Mouse (Mus musculus) neural tube, embryonic 15.5 days (tissue): ENCODE data around the gene Arfrp1. TPM values are rescaled to one million over a fixed set of nuclear protein-coding genes. Genes with fewer than 3 reads are reported as not detected.

ENCODE experiments used
- ATAC-seq: fragments of 200-750 bp; cut with Nextera tagmentation; 2 replicates; pipeline ENCODE4 v1.8.0; 2017; ENCODE audit warnings: mild to moderate bottlenecking, moderate TSS enrichment, moderate library complexity; ENCODE audit not compliant: low FRiP score
- H3K27ac ChIP-seq: fragments of 300-500 bp; sonication (generic); replicated peaks from 2 replicates; pipeline ENCODE4 v1.5.1; 2015; ENCODE audit warnings: mild to moderate bottlenecking, inconsistent platforms
- H3K27me3 ChIP-seq: fragments of 300-500 bp; sonication (generic); replicated peaks from 2 replicates; pipeline ENCODE4 v1.6.1; 2015; ENCODE audit warnings: inconsistent platforms
- H3K36me3 ChIP-seq: fragments of 300-500 bp; sonication (generic); 2 replicates; pipeline ENCODE4 v1.6.1; 2015; ENCODE audit warnings: inconsistent platforms
- H3K4me1 ChIP-seq: fragments of 300-500 bp; sonication (generic); 2 replicates; pipeline ENCODE4 v1.6.1; 2015; ENCODE audit warnings: inconsistent platforms
- H3K4me2 ChIP-seq: fragments of 300-500 bp; sonication (generic); 2 replicates; pipeline ENCODE4 v1.6.1; 2015; ENCODE audit warnings: inconsistent platforms, mild to moderate bottlenecking, moderate library complexity
- H3K4me3 ChIP-seq: fragments of 300-500 bp; sonication (generic); replicated peaks from 2 replicates; pipeline ENCODE4 v1.5.1; 2015; ENCODE audit warnings: mild to moderate bottlenecking, inconsistent platforms
- H3K9ac ChIP-seq: fragments of 300-500 bp; sonication (generic); replicated peaks from 2 replicates; pipeline ENCODE4 v1.6.1; 2015; ENCODE audit warnings: mild to moderate bottlenecking, inconsistent platforms
- H3K9me3 ChIP-seq: fragments of 300-500 bp; sonication (generic); replicated peaks from 2 replicates; pipeline ENCODE4 v1.6.1; 2016; ENCODE audit warnings: inconsistent platforms
- WGBS: fragments of 180-500 bp; shearing (Covaris S2); methylation state at CpG from one replicate; pipeline ENCODE4 v1.1.7; 2015; ENCODE audit warnings: mixed read lengths; 5-methylcytosine and 5-hydroxymethylcytosine counted together
- polyA plus RNA-seq: library from polyadenylated mRNA; unstranded; fragments of >200 nt; fragmentation: Nextera tagmentation; extraction: Ambion mirVana; gene quantifications from 2 replicates; pipeline ENCODE4 v1.2.1, GENCODE M21; 2015

The Arfrp1 gene
- polyA plus RNA-seq, 1 experiment from 2014 or later: 83.7 TPM

DNA sequence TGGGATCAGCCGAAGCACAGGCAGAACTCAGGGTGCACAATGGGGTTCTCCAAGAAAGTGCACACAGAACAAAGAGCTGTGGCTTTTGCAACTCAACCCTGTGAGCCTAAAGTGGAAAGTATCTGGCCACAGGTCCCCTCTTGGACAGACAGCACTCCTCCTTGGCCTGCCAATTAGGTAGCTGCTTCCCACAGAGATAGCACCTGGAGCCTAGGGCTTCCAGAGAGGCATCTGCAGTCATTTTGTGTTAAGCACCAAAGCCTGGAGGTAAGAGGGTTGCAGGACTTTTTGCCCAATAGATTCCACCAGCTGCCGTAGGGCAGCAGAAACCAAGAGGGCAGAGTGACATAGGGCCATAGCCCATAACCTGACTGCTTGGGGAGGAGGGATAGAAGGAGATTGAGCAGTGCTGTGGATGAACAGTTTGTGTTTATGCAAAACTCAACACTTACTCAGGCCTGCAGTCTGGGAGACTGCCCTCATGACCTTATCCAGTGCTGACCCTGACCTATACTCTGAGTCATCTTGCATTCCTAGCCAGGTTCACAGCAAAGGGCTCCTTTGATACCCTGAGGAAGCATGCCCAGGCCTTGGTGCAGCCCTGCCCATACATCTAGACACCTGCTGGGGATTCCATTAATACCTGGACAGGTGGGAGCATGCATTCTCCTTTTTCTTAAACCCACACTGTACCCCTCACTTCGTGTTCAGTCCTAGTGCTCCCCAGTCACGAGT lies 25.1 kb upstream of the Arfrp1 start:
- WGBS: 79% methylated on average over 4 of the region's 4 CpGs
- ATAC-seq: no peak
- H3K4me2 ChIP-seq: no peak overlapping the region
- no peak overlapping the region for H3K9ac ChIP-seq
- no peak overlapping the region for H3K27ac ChIP-seq
- H3K4me3 ChIP-seq: no peak overlapping the region
- no peaks in the 10 kb centered on the region for H3K27me3 ChIP-seq
- no peaks in the 10 kb centered on the region for H3K9me3 ChIP-seq
- H3K4me1 ChIP-seq: no peaks in the 10 kb centered on the region
- peaks cover 33% of the 10 kb centered on the region for H3K36me3 ChIP-seq

DNA sequence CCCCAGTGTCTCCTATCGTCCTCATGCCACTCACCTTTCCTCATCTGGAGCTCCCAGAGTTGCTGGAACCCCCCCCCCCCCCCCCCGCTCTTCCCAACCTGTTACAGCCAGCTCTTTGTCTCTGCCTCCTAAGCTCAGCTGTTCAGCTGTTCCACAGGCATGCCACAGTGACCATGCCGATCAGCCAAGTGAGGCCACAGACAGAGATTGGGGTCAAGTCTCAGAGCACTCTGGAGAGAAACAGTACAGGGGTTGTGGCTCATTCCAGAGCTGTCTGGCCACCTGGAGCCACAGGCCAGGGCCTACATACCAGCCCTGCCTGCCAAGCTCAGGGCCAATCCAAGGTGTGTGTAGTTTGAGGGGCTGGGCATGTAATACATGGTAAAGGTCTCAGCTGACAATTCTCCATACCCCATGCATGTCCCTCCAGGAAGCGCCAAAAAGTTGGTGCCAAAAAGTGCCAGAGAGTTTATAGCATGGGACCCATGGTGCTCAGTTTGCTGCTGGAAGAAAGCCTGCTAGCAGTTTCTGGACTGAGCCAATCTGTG lies 21.5 kb upstream of the Arfrp1 start:
- Histone ChIP-seq H3K4me3 (no peak overlapping the region), H3K9me3 (no peaks in the 10 kb centered on the region), H3K4me1 (peaks cover 4% of the 10 kb centered on the region; the same call in 1 of the 2 replicates), H3K27me3 (no peaks in the 10 kb centered on the region), H3K9ac (no peak overlapping the region), H3K36me3 (peaks cover 57% of the 10 kb centered on the region), H3K4me2 (no peak overlapping the region), H3K27ac (no peak overlapping the region)
- no peak for ATAC-seq
- 82% methylated on average over 3 of the region's 4 CpGs for WGBS

DNA sequence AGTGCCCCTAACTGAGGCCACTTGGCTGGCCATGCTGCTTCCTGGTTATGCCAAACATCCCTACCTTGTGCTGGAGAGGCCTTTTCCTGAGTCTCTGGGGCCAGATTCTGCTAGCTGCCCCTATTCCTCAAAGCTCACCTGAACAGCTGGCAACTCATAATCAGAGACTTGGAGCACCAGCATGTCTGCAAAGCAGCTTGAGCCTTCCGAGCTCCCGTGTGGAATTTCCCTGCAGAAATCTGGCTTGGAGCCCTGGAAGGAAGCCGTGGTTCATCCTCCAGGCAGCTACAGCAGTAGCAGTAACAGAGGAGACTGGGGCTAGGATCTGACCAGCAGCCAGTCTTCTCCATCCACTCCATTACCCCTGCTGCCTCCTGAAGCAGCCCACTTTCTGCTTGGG lies 20.7 kb upstream of the Arfrp1 start:
- Histone ChIP-seq H3K9me3 (no peaks in the 10 kb centered on the region), H3K4me2 (no peak overlapping the region), H3K27ac (no peak overlapping the region), H3K4me1 (peaks cover 4% of the 10 kb centered on the region; the same call in 1 of the 2 replicates), H3K4me3 (no peak overlapping the region), H3K9ac (no peak overlapping the region), H3K27me3 (no peaks in the 10 kb centered on the region), H3K36me3 (peaks cover 59% of the 10 kb centered on the region)
- no peak for ATAC-seq
- WGBS: 74% methylated on average over 3 of the region's 3 CpGs

DNA sequence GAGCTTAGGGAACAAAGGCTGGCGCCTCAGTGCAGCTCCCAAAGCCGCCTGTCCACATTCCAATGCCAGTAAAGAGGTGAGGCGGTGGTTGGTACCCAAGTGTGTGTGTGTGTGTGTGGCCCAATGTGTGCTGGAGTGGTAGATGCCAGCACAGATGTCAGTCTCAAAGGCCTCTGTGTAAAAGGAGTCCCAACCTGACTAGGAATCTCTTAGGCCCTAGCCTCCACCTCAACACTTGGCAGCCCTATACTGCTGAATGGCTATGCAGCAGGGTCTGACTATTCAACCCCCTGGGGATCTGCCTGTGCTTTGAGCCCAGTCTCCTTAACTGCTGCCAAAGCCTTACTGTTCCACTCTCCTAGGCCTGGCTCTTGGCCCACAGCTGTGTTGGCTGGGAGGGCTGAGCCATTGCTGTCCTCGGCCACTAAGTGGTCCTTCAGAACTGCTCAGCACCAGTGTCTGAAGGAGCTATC lies 19.8 kb upstream of the Arfrp1 start:
- peak; percentile 36 for ATAC-seq
- Histone ChIP-seq H3K36me3 (peaks cover 59% of the 10 kb centered on the region), H3K27ac (0 out of 2 replicates have a peak overlapping the region, but pooled peaks have one; percentile 23)

DNA sequence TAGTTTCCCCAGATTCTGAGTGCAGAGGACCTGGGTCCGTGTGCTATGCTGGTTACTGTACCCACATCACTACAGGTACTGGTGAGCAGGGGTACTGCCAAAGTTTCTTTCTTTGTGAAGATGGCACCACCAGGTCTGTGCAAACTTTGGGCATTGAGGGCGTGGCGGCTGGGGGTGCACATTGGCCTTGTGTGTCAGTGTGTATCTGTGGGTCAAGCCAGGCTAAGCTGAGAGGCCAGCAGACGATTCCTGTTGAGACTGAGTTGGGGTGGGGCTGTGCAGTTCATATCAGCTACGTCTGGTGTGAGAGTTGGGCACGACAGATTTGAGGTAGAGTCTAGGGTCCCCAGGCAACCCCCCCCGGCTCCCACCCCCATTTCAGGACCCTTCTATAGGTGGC lies 19.3 kb upstream of the Arfrp1 start:
- ATAC-seq: 0 out of 2 replicates have a peak, but pooled peaks have one; percentile 22
- peaks cover 4% of the 10 kb centered on the region; the same call in 1 of the 2 replicates for H3K4me1 ChIP-seq
- 0 out of 2 replicates have a peak overlapping the region, but pooled peaks have one; percentile 23 for H3K27ac ChIP-seq
- H3K27me3 ChIP-seq: no peaks in the 10 kb centered on the region
- no peak overlapping the region for H3K4me3 ChIP-seq
- H3K4me2 ChIP-seq: no peak overlapping the region
- peaks cover 59% of the 10 kb centered on the region for H3K36me3 ChIP-seq
- WGBS: 92% methylated on average over 7 of the region's 7 CpGs
- no peaks in the 10 kb centered on the region for H3K9me3 ChIP-seq
- H3K9ac ChIP-seq: no peak overlapping the region

More for the DNA sequence above, 19.8 kb upstream of the Arfrp1 start:
- WGBS: 77% methylated on average over 4 of the region's 4 CpGs
- no peaks in the 10 kb centered on the region for H3K9me3 ChIP-seq
- peaks cover 4% of the 10 kb centered on the region; the same call in 1 of the 2 replicates for H3K4me1 ChIP-seq
- no peak overlapping the region for H3K4me2 ChIP-seq
- H3K4me3 ChIP-seq: no peak overlapping the region
- H3K27me3 ChIP-seq: no peaks in the 10 kb centered on the region
- 0 out of 2 replicates have a peak overlapping the region, but pooled peaks have one; percentile 0 for H3K9ac ChIP-seq

DNA sequence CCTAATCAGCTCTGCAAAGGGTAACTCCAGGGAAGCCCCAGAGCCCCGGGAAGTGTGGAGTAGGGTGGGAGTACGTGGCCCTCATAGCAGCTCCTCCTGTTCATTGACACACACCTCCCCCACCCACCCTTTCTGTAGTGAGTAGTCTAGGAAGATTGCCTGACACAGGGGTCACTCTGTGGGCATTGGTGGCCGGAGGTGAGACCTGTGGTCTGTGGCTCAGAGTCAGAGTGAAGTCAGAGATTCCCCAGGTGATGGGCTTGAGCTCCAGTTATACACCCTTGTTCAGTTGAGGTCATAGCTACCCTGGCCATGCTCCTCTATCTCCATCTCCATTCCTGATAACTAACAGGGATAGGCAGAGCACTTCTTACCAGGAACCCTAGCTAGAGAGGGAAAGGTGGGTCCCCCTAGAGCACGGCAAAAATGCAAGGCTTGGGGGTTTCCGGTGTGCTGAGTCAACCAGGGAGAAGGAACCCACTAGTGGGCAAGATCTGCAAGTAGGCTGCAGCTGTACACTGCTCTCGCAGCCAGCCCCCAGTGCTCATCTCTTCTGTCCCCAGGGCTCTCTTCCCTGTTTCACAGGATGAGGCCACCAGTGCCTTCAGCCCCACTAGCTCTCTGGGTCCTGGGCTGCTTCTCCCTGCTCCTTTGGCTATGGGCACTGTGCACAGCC lies 16.6 kb upstream of the Arfrp1 start:
- H3K4me3 ChIP-seq: no peak overlapping the region
- 88% methylated on average over 6 of the region's 6 CpGs for WGBS
- no peaks in the 10 kb centered on the region for H3K27me3 ChIP-seq
- peaks cover 4% of the 10 kb centered on the region; the same call in 1 of the 2 replicates for H3K4me1 ChIP-seq
- no peak for ATAC-seq
- H3K9ac ChIP-seq: no peak overlapping the region
- no peak overlapping the region for H3K4me2 ChIP-seq
- H3K9me3 ChIP-seq: no peaks in the 10 kb centered on the region
- peaks cover 67% of the 10 kb centered on the region for H3K36me3 ChIP-seq
- H3K27ac ChIP-seq: no peak overlapping the region

DNA sequence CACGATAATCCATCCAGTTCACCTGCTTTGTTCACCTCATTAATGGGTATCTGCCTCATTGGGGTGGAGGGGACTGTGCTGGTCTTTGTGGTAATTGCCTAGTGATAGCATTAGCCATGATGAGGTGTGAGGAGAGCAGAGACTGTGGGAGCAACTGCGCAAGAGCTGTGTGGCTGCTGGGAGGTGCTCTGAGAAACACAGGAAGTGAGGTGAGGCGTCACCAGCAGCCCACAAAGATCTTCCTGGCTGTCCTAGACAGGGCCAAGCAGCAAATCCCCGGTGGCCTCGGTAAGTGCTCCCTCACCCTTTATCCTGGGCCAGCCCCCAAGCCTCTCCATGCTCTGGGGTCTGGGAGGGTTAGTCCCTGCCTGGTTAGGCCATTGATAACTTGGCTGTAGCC lies 15.9 kb upstream of the Arfrp1 start:
- peaks cover 69% of the 10 kb centered on the region for H3K36me3 ChIP-seq
- H3K4me2 ChIP-seq: no peak overlapping the region
- peaks cover 4% of the 10 kb centered on the region; the same call in 1 of the 2 replicates for H3K4me1 ChIP-seq
- no peaks in the 10 kb centered on the region for H3K27me3 ChIP-seq
- no peak overlapping the region for H3K4me3 ChIP-seq
- no peak overlapping the region for H3K9ac ChIP-seq
- H3K9me3 ChIP-seq: no peaks in the 10 kb centered on the region
- ATAC-seq: no peak
- no peak overlapping the region for H3K27ac ChIP-seq
- WGBS: 95% methylated on average over 5 of the region's 5 CpGs

DNA sequence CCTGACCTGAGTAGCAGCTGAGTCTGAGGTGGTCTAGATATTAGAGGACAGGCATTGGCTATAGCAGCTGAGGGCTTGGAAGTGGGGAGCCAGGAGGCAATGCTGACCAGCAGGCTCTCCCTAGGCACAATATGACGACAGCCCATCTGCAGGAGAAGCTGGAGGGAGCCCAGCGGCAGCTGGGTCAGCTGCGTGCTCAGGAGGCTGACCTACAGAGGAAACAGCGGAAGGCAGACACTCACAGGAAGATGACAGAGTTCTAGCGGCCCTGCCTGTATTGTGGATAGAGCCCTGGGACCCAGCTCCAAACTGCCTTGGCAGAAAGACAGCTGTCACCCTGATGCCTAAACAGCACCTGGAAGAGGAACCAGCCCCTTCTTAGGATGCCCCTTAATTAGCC lies 15.0 kb upstream of the Arfrp1 start:
- H3K4me1 ChIP-seq: peaks cover 4% of the 10 kb centered on the region; the same call in 1 of the 2 replicates
- peaks cover 69% of the 10 kb centered on the region for H3K36me3 ChIP-seq
- H3K4me2 ChIP-seq: no peak overlapping the region
- no peak overlapping the region for H3K4me3 ChIP-seq
- WGBS: 89% methylated on average over 5 of the region's 5 CpGs
- no peak overlapping the region for H3K27ac ChIP-seq
- H3K27me3 ChIP-seq: no peaks in the 10 kb centered on the region
- H3K9ac ChIP-seq: no peak overlapping the region
- ATAC-seq: no peak
- no peaks in the 10 kb centered on the region for H3K9me3 ChIP-seq

DNA sequence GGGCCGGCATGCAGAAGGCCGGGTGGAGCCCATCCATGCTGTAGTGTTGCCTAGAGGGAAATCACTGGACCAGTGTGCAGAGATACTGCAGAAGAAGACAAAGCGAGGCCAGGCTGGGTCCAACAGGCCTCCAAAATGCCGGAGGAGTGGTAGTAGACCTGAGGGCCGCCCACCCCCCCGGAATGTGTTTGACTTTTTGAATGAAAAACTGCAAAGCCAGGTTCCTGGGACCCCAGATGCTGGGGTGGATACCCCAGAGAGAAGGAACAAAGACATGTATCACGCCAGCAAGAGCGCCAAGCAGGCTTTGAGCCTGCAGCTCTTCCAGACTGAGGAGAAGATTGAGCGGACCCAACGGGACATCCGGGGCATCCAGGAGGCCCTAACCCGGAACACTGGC lies 14.6 kb upstream of the Arfrp1 start, which contains the start of gene Lime1:
TSS of gene Lime1 (plus strand) at position 301 of the 400 bp plus-strand sequence.
- Histone ChIP-seq H3K27ac (no peak within 1 kb of the TSS), H3K9me3 (no peaks in the 10 kb centered on the region), H3K36me3 (peaks cover 68% of the 10 kb centered on the region), H3K4me1 (peaks cover 1% of the 10 kb centered on the region; the same call in 1 of the 2 replicates), H3K9ac (no peak within 1 kb of the TSS), H3K4me2 (no peak within 1 kb of the TSS), H3K27me3 (no peaks in the 10 kb centered on the region), H3K4me3 (no peak within 1 kb of the TSS)
- no peak for ATAC-seq
- 95% methylated on average over 12 of the region's 12 CpGs for WGBS

DNA sequence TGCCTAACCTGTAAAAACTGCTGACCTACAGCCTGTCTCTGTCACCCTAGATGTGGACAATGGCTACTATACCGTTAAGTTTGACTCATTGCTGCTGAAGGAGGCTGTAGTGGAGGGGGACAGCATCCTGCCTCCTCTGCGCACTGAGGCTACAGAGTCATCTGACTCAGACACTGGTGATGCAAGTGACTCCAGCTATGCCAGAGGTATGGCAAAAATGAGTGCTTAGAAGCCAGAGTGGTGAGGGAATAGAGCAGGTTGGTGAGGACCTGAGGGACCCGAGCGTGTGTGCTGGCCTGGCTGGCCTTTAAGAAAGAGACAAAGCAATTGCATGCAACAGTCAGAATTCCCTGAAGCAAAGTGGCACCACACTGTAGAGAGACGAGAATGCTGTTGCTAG lies 13.5 kb upstream of the Arfrp1 start:
- Histone ChIP-seq H3K4me3 (no peak overlapping the region), H3K36me3 (peaks cover 58% of the 10 kb centered on the region), H3K4me2 (no peak overlapping the region), H3K9ac (no peak overlapping the region), H3K4me1 (no peaks in the 10 kb centered on the region), H3K27me3 (no peaks in the 10 kb centered on the region), H3K9me3 (no peaks in the 10 kb centered on the region), H3K27ac (no peak overlapping the region)
- no peak for ATAC-seq
- WGBS: 91% methylated on average over 5 of the region's 5 CpGs

DNA sequence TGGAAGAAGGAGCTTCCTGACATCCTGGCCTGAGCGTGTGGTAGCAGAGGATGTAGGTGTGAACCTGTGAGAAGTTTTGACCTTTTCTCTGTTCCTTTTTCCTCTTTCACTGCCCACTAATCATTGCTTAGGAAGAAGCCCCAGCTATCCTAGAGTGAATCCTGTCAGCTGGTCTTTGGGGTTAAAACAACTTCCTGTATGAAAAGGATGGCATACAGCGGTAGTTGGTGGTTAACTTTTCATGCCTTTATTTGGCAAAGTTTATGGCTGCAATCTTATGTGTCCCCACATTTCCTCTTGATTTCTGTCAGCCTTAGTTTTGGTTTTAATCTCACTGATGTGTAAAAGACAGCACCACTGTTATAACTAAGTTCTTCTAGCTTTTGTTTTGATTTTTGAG lies 12.0 kb upstream of the Arfrp1 start:
- Histone ChIP-seq H3K27me3 (no peaks in the 10 kb centered on the region), H3K36me3 (peaks cover 43% of the 10 kb centered on the region), H3K9ac (no peak overlapping the region), H3K4me2 (no peak overlapping the region), H3K27ac (no peak overlapping the region), H3K4me3 (no peak overlapping the region), H3K9me3 (no peaks in the 10 kb centered on the region), H3K4me1 (no peaks in the 10 kb centered on the region)
- WGBS: 76% methylated on average over 2 of the region's 2 CpGs
- no peak for ATAC-seq
